Mouse (Mus musculus): Measurements from ENCODE around the gene Npas3. TPM values are rescaled to one million over a fixed set of nuclear protein-coding genes. Genes with fewer than 3 reads are reported as not detected.

The Npas3 gene
- polyA plus RNA-seq, 1 experiment from 2014 or later: 1.8 TPM

DNA sequence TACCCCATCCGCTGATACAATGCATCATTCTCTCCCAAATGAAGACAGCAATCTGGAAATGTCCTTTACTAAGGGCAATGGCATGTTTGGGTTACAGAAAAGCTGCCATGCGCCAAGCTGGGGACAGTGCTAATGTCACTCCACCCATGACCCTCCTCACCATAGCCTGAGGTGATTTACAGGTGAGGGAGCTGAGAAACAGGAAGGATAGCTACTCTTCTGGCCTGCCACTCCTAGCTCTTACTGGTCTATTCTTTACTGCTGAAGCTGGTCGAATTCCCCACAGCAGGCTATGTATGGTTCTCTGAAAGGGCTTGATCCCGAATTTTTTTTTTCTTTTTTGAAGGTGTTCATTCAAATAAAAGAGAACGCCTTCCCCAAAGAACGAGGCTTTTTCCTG is 798.3 kb downstream of the Npas3 start:
- 69% methylated on average over 6 of the region's 6 CpGs for WGBS

GRCm38 (mm10) chr12:54048126-54048525 is 799.6 kb downstream of the Npas3 start:
- H3K4me1 ChIP-seq: no peaks in the 10 kb centered on the region
- WGBS: 86% methylated on average over 5 of the region's 5 CpGs
- no peaks in the 10 kb centered on the region for H3K9me3 ChIP-seq
- DNase-seq (ENCODE audit: low spot score): no peak
- H3K27ac ChIP-seq: no peak overlapping the region
- H3K27me3 ChIP-seq (ENCODE audit: insufficient read depth, poor library complexity, severe bottlenecking): no peaks in the 10 kb centered on the region
- no peak overlapping the region for H3K4me3 ChIP-seq
- no peaks in the 10 kb centered on the region for H3K36me3 ChIP-seq

More for the DNA sequence above, 798.3 kb downstream of the Npas3 start:
- DNase-seq (ENCODE audit: low spot score): no peak
- H3K4me1 ChIP-seq: 0 out of 2 replicates have a peak, but pooled peaks cover 3% of the 10 kb centered on the region
- no peaks in the 10 kb centered on the region for H3K27me3 ChIP-seq (ENCODE audit: insufficient read depth, poor library complexity, severe bottlenecking)
- H3K4me3 ChIP-seq: no peak overlapping the region
- H3K36me3 ChIP-seq: no peaks in the 10 kb centered on the region
- no peaks in the 10 kb centered on the region for H3K9me3 ChIP-seq
- no peak overlapping the region for H3K27ac ChIP-seq

DNA sequence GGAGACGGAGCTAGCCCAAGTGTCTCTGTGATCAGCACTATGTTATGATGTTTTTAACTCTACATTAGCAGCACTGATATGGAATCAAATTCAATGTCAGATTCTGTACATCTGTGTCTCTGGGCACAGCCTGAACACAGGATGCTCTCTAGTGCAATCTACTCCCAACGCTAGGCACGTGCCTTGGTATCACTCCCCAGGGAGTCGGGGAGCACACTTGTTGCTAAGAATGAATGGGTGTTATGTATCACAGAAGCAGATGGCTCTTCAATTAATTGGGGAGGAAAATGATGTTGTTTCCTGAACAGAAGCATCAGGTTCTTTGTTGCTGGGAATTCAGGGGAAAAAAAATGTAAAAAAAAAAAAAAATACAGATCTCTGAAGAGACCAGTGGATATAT is 801.4 kb downstream of the Npas3 start:
- Histone ChIP-seq H3K36me3 (no peaks in the 10 kb centered on the region), H3K9me3 (no peaks in the 10 kb centered on the region), H3K4me1 (no peaks in the 10 kb centered on the region), H3K4me3 (no peak overlapping the region), H3K27me3 (ENCODE audit: insufficient read depth, poor library complexity, severe bottlenecking) (no peaks in the 10 kb centered on the region), H3K27ac (no peak overlapping the region)
- DNase-seq (ENCODE audit: low spot score): no peak
- 81% methylated on average over 4 of the region's 4 CpGs for WGBS

GRCm38 (mm10) chr12:54052939-54053338 is 804.5 kb downstream of the Npas3 start:
- Histone ChIP-seq H3K27ac (no peak overlapping the region), H3K4me3 (no peak overlapping the region), H3K36me3 (no peaks in the 10 kb centered on the region), H3K27me3 (ENCODE audit: insufficient read depth, poor library complexity, severe bottlenecking) (no peaks in the 10 kb centered on the region), H3K4me1 (0 out of 2 replicates have a peak, but pooled peaks cover 3% of the 10 kb centered on the region), H3K9me3 (no peaks in the 10 kb centered on the region)
- DNase-seq (ENCODE audit: low spot score): no peak
- WGBS: 73% methylated on average over 3 of the region's 3 CpGs

GRCm38 (mm10) chr12:54053598-54053997 is 805.1 kb downstream of the Npas3 start:
- H3K27ac ChIP-seq: no peak overlapping the region
- no peak overlapping the region for H3K4me3 ChIP-seq
- H3K27me3 ChIP-seq (ENCODE audit: insufficient read depth, poor library complexity, severe bottlenecking): no peaks in the 10 kb centered on the region
- no peaks in the 10 kb centered on the region for H3K9me3 ChIP-seq
- WGBS: 81% methylated on average over 6 of the region's 6 CpGs
- H3K4me1 ChIP-seq: 0 out of 2 replicates have a peak, but pooled peaks cover 3% of the 10 kb centered on the region
- H3K36me3 ChIP-seq: no peaks in the 10 kb centered on the region
- DNase-seq (ENCODE audit: low spot score): no peak

DNA sequence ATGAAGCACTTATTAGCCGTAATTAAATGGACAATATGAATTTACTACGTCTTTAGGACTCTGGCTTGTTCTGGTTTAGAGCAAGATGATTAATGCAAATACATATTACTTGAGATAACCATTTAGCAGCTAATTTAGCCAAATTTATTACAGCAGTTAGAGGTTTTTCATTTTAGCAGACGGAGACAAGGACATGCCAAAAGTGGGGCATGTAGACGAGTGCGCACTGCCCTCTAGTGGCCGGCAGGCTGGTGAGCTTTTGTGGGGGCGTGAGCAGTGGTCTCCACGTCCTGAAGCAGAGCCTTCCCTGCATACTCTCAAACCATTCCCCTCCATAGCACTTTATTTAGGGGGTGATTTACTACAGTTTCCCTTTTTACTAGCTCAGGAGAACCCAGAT is 812.3 kb downstream of the Npas3 start:
- Histone ChIP-seq H3K4me3 (no peak overlapping the region), H3K9me3 (no peaks in the 10 kb centered on the region), H3K36me3 (no peaks in the 10 kb centered on the region), H3K4me1 (0 out of 2 replicates have a peak, but pooled peaks cover 3% of the 10 kb centered on the region), H3K27me3 (ENCODE audit: insufficient read depth, poor library complexity, severe bottlenecking) (peaks cover 27% of the 10 kb centered on the region), H3K27ac (no peak overlapping the region)
- DNase-seq (ENCODE audit: low spot score): peak; percentile 89
- 20% methylated on average over 8 of the region's 8 CpGs for WGBS

GRCm38 (mm10) chr12:54061168-54061567 is 812.7 kb downstream of the Npas3 start:
- no peaks in the 10 kb centered on the region for H3K9me3 ChIP-seq
- 0 out of 2 replicates have a peak, but pooled peaks cover 3% of the 10 kb centered on the region for H3K4me1 ChIP-seq
- peaks cover 28% of the 10 kb centered on the region for H3K27me3 ChIP-seq (ENCODE audit: insufficient read depth, poor library complexity, severe bottlenecking)
- H3K27ac ChIP-seq: no peak overlapping the region
- DNase-seq (ENCODE audit: low spot score): no peak
- 64% methylated on average over 6 of the region's 6 CpGs for WGBS
- H3K36me3 ChIP-seq: no peaks in the 10 kb centered on the region
- no peak overlapping the region for H3K4me3 ChIP-seq

GRCm38 (mm10) chr12:54064986-54065385 is 816.5 kb downstream of the Npas3 start:
- Histone ChIP-seq H3K4me1 (peaks cover 16% of the 10 kb centered on the region), H3K4me3 (no peak overlapping the region), H3K27me3 (ENCODE audit: insufficient read depth, poor library complexity, severe bottlenecking) (peaks cover 57% of the 10 kb centered on the region), H3K36me3 (no peaks in the 10 kb centered on the region), H3K27ac (no peak overlapping the region), H3K9me3 (no peaks in the 10 kb centered on the region)
- DNase-seq (ENCODE audit: low spot score): no peak
- WGBS: 80% methylated on average over 16 of the region's 16 CpGs

GRCm38 (mm10) chr12:54065607-54066006 is 817.1 kb downstream of the Npas3 start:
- Histone ChIP-seq H3K27me3 (ENCODE audit: insufficient read depth, poor library complexity, severe bottlenecking) (peaks cover 60% of the 10 kb centered on the region), H3K36me3 (no peaks in the 10 kb centered on the region)
- WGBS: 52% methylated on average over 11 of the region's 11 CpGs

GRCm38 (mm10) chr12:54067419-54067818 is 818.9 kb downstream of the Npas3 start:
- Histone ChIP-seq H3K27me3 (ENCODE audit: insufficient read depth, poor library complexity, severe bottlenecking) (peaks cover 53% of the 10 kb centered on the region), H3K9me3 (no peaks in the 10 kb centered on the region), H3K4me3 (peak overlapping the region; percentile 59), H3K27ac (peak overlapping the region; percentile 60), H3K4me1 (peaks cover 16% of the 10 kb centered on the region), H3K36me3 (no peaks in the 10 kb centered on the region)
- no peak for DNase-seq (ENCODE audit: low spot score)
- WGBS: 33% methylated on average over 14 of the region's 14 CpGs

More at GRCm38 (mm10) chr12:54065607-54066006, 817.1 kb downstream of the Npas3 start:
- H3K4me3 ChIP-seq: no peak overlapping the region
- H3K9me3 ChIP-seq: no peaks in the 10 kb centered on the region
- no peak overlapping the region for H3K27ac ChIP-seq
- no peak for DNase-seq (ENCODE audit: low spot score)
- H3K4me1 ChIP-seq: peaks cover 16% of the 10 kb centered on the region

DNA sequence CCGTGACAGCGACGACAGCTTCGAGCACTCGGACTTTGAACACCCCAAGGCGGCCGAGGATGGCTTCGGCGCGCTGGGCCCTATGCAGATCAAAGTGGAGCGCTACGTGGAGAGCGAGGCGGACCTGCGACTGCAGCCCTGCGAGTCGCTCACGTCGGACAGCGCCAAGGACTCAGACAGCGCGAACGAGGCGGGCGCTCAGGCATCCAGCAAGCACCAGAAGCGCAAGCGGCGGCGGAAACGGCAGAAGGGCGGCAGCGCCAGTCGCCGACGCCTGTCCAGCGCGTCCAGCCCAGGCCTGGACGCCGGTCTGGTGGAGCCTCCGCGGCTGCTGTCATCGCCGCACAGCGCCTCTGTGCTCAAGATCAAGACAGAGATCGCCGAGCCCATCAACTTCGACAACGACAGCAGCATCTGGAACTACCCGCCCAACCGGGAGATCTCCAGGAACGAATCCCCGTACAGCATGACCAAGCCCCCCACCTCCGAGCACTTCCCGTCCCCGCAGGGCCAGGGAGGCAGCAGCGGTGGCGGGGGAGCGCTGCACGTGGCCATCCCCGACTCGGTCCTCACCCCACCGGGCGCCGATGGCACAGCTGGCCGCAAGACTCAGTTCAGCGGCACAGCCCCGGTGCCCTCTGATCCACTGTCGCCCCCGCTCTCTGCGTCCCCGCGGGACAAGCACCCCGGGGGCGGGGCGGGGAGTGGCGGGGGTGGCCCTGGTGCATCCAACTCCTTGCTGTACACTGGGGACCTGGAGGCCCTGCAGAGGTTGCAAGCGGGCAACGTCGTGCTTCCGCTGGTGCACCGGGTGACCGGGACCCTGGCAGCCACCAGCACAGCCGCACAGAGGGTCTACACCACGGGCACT is 819.6 kb downstream of the Npas3 start:
- DNase-seq (ENCODE audit: low spot score): peak; percentile 80
- H3K4me3 ChIP-seq: peak overlapping the region; percentile 59
- 5% methylated on average over 84 of the region's 84 CpGs for WGBS
- H3K4me1 ChIP-seq: peaks cover 16% of the 10 kb centered on the region
- peaks cover 49% of the 10 kb centered on the region for H3K27me3 ChIP-seq (ENCODE audit: insufficient read depth, poor library complexity, severe bottlenecking)
- H3K36me3 ChIP-seq: no peaks in the 10 kb centered on the region
- no peaks in the 10 kb centered on the region for H3K9me3 ChIP-seq
- H3K27ac ChIP-seq: peak overlapping the region; percentile 60

GRCm38 (mm10) chr12:54068757-54069146 is 820.3 kb downstream of the Npas3 start:
- peaks cover 16% of the 10 kb centered on the region for H3K4me1 ChIP-seq
- 63% methylated on average over 27 of the region's 27 CpGs for WGBS
- no peaks in the 10 kb centered on the region for H3K9me3 ChIP-seq
- H3K4me3 ChIP-seq: peak overlapping the region; percentile 59
- no peak overlapping the region for H3K27ac ChIP-seq
- DNase-seq (ENCODE audit: low spot score): no peak
- H3K36me3 ChIP-seq: no peaks in the 10 kb centered on the region
- peaks cover 49% of the 10 kb centered on the region for H3K27me3 ChIP-seq (ENCODE audit: insufficient read depth, poor library complexity, severe bottlenecking)

DNA sequence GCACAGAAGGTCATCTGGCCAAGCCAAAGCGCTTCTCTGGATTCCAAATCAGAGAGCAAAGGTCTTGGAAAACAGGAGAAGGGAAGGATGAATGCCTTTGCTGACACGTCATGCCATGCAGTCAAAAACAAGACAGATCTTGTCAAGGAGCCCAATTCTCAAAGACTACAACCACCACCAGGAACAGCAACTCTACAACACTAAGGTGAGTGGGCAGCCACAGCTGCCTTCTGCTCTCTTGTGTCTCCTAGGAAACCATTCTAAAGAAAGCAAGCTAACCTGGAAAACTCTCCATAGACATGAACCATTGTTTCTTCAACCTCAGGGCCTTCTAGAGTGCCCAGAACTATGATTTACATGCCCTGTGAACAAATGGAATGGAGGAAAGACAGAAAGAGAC is 825.5 kb downstream of the Npas3 start:
- no peaks in the 10 kb centered on the region for H3K36me3 ChIP-seq
- H3K27me3 ChIP-seq (ENCODE audit: insufficient read depth, poor library complexity, severe bottlenecking): peaks cover 8% of the 10 kb centered on the region
- H3K27ac ChIP-seq: no peak overlapping the region
- no peaks in the 10 kb centered on the region for H3K4me1 ChIP-seq
- 87% methylated on average over 2 of the region's 2 CpGs for WGBS
- H3K4me3 ChIP-seq: no peak overlapping the region
- no peak for DNase-seq (ENCODE audit: low spot score)
- no peaks in the 10 kb centered on the region for H3K9me3 ChIP-seq
